Mouse (Mus musculus) erythroblast, adult 5-6 weeks (primary cell): ENCODE measurements at regions not wholly inside any gene's neighbourhood (a gene's known extent, or its start where the extent isn't known, plus 50 kb on each side); places are given as distances from the start of the nearest gene placed in this dataset.
"Not testable (repeated sequence)": the region's sequence is repeated elsewhere in the genome, so short reads cannot be mapped to it uniquely, and the experiment has no call there.

Experiments used
- ATAC-seq: replicated peaks from 2 replicates; pipeline ENCODE4 v1.8.0; 2016; ENCODE audit warnings: moderate number of reproducible peaks, mild to moderate bottlenecking, moderate TSS enrichment, inconsistent platforms; ENCODE audit not compliant: poor library complexity, low FRiP score, severe bottlenecking

GRCm38 (mm10) chr11:114500416-114500815 lies 167.9 kb upstream of the Rpl38 start:
- ATAC-seq: no peak

- no peak for ATAC-seq
Observed at GRCm38 (mm10) chr11:114499665-114500064, 168.7 kb upstream of the Rpl38 start.

- ATAC-seq: no peak
Observed at GRCm38 (mm10) chr11:114495520-114495921, 172.8 kb upstream of the Rpl38 start.

- ATAC-seq: no peak
Observed at GRCm38 (mm10) chr11:114486455-114486854, 181.9 kb upstream of the Rpl38 start.

- ATAC-seq: no peak
Observed at GRCm38 (mm10) chr11:114485429-114485828, 182.9 kb upstream of the Rpl38 start.

DNA sequence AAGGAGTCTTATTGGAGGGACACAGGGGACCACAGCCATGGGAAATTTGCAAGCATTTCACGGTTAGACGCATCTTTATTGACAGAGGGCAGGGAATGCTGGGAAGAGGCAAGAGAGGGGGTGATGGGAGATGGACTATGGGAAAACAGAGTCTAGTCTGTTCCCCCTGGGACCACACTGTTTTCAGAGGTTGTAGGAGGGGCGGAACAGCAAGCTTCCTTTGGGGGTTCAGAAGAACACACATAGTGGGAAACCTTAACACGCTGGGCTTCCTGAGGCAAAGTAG lies 183.7 kb upstream of the Rpl38 start:
- no peak for ATAC-seq

- no peak for ATAC-seq
Observed at GRCm38 (mm10) chr11:114483823-114484667, 184.3 kb upstream of the Rpl38 start.

DNA sequence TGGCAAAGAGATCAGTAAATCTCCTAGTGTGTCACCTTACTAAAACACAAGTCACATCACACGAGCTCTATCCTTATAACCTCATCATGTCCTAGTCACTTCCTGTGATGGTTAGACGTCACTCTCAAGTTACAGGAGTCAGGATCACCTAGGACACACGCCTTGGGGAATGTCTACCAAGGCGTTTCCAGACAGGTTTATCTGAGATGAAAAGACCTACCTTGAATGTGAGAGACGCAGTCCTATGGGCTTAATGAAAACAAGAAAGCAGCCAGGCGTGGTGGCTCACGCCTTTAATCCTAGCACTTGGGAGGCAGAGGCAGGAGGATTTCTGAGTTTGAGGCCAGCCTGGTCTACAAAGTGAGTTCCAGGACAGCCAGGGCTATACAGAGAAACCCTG lies 185.0 kb upstream of the Rpl38 start:
- not testable (repeated sequence) for ATAC-seq

GRCm38 (mm10) chr11:114482070-114482469 lies 186.3 kb upstream of the Rpl38 start:
- ATAC-seq: no peak

- ATAC-seq: no peak
Observed at GRCm38 (mm10) chr11:114481037-114481436, 187.3 kb upstream of the Rpl38 start.

- ATAC-seq: no peak
Observed at GRCm38 (mm10) chr11:114480119-114480540, 188.2 kb upstream of the Rpl38 start.

- no peak for ATAC-seq
Observed at GRCm38 (mm10) chr11:114478736-114479135, 189.6 kb upstream of the Rpl38 start.

DNA sequence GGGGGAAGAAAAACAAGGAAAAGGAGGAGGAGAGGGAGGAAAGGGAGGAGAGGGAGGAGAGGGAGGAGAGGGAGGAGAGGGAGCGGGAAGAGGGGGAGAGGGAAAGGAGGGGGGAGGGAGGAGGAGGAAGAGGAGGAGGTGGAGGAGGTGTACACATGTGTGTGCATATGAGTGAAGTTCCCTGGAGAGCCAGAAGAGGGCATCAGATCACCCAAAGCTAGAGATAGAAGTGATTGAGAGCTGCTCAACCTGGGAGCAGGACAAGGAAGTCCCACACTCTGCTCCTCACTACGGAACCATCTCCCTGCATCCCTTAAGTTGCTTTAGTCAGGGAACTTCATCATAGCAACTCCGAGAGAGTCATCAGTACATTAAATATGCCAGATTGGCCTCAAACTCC lies 191.0 kb upstream of the Rpl38 start:
- ATAC-seq: no peak

- ATAC-seq: no peak
Observed at GRCm38 (mm10) chr11:114472501-114473260, 195.6 kb upstream of the Rpl38 start.

- no peak for ATAC-seq
Observed at GRCm38 (mm10) chr11:114468394-114468793, 199.9 kb upstream of the Rpl38 start.

GRCm38 (mm10) chr11:114467803-114468202 lies 200.5 kb upstream of the Rpl38 start:
- no peak for ATAC-seq

DNA sequence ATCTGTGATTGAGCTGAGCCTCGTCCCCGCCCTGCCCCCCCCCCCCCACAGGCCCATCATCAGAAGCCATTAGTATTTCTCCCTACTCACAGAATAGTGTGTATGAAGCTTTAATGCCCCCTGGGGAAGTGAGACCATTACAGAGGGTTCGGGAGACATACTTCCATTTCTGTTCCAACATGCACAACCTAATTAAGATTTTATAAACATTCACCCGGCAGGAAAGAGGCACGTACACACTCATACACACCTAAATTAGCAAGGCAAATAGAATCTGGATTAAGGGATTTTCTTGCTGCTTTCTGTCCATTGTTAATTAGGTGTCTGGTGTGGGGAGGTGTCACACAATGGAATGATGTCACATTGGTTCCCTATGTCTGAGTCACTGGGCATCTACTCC lies 202.8 kb upstream of the Rpl38 start:
- no peak for ATAC-seq

- ATAC-seq: no peak; the same call in 1 of the 2 replicates
Observed at GRCm38 (mm10) chr11:114462755-114463374, 205.5 kb upstream of the Rpl38 start.

GRCm38 (mm10) chr11:114454876-114455330 lies 213.4 kb upstream of the Rpl38 start:
- ATAC-seq: no peak

DNA sequence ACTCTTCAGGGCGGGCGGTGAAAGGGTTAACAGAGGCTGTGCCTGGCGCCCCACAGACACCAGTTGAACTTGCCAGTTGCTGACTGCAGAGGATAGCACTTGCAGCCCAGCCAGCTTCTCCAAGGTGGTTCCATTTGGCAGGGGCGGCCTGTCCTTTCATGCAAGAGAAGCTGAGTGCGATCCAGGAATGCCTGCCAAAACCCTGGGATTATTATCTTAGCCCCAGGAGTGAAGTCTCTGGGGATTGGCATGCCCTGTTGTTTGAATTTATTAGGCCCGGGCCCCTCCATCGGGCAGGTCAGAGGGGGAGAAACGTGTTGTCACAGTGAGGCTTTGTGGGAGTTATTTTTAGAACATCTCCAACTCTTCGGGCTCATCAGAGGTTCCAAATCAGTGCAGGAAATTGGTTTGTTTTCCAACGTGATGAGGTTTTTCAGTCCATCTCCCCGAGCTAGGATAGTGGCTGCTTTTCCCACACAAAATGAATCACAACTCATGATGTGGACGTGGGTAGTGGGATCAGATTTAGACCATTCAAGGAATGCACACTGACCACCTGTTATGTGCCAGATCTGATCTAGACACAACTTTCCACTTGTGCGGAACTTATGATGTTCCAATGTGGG lies 219.4 kb upstream of the Rpl38 start:
- ATAC-seq: no peak
